In genomic region chr3:130237852-130238251, GRCm38 (mm10) we compare ENCODE assay signal across 20 mouse cellular contexts.
"Had no signal": no experiment of that assay in that cellular context is flagged by ENCODE, and none has a peak within 500 bp of the region (broad histone marks: within the 10 kb centered on the region; RNA-seq: fewer than 3 reads in every experiment).

No protein-coding gene starts in this region.

- ATAC-seq: hindbrain, embryonic 16.5 days; hindbrain, postnatal 0 days; inflammation-experienced regulatory T-cells, adult 6 months; intestine, embryonic 15.5 days; intestine, embryonic 16.5 days; intestine, postnatal 0 days had no signal

- DNase-seq: heart, postnatal 10 days; heart, postnatal 14 days; heart, postnatal 36 days; kidney, adult 11 months; kidney, adult 18-20 months; kidney, adult 2 months; kidney, adult 8-10 months; kidney, adult 9 months; kidney, postnatal 10 days; kidney, postnatal 14 days; kidney, postnatal 36 days; kidney, postnatal 4 days; layer of hippocampus, adult 9-11 months; layer of hippocampus, postnatal 36 days had no signal
